Mouse (Mus musculus): ENCODE results near the gene Podxl.
A peak's percentile ranks its signal among the peaks of the same experiment; 100 is the strongest.

The Podxl gene

DNA sequence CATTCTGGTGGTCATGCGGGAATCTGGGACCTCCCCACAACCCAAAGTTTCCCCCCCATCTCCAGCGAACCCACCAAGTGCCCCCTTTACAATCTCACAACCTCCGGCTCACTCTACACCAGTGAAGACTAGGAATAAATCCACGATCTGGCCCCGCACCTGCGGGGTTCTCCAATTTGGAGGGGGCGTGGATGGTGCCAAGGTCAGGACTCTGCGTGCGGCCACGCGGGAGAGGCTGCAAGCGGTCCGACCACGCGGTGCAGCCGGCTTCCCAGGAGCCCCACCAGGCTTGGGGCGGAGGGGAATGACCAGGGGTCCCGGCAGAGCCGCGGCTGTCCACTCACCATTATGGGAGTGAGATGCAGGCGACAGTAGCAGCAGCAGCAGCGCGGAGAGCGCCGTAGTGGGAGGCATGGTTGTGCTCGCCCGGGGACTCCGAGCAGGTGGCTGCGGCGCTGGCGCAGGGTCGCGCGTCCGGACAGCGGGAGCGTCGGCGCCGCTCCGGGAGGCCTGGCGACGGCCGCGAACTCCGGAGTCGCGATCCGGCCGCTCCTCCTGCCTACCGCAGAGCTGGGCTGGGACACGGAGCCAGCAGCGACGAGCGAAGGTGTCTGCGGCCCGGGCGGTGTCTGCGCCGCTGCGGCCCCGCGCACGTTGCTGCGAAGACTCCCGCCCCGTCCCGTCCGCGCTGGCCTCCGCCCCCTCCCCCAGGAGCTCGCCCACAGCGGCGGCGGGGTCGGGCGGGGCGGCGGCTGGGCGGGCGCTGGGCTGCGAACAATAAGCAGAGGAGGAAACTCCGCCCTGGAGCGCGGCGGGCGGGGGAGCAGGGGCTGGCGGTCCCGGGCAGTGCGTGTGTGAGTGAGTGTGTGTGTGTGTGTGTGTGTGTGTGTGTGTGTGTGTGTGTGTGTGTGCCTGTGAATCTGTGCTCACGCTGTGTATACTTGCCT is at the start of gene Podxl:
Podxl (minus strand) TSS at position 747 of the 947 bp plus-strand sequence.
- DNase-seq = peak; percentile 66 to 72

DNA sequence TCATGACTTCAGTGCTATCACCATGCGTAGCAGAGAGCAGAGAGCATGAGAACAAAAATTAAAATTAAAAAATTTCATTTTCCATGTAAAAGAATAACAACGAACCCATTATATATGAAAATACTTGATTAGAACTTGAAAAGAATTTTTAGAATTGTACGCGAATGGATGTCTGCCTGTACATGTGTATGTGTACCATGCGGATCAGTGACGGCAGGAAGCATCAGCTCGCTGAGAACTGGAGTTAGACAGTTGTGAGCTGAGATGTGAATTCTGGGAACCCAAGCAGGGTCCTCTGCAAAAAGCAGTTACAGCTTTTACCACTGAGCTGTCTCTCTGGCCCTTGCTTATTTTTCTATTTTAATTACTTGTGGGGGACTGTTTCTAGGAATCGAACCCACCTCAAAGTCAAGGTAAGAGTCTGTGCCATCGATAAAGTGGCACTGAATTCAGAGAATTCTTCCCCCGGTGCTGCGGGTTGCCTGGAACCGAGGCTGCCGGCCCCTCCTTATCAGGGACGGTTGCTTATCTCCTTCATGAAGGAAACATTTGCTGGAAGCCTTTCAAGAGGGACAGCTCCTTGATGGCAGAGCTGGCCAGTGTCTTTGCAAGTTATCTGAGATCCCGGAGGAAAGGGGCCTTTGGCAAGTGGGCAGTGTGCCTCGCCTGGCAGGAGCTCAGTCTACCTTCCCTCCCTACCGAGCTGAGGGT is 48.9 kb upstream of the Podxl start:
- no peak for DNase-seq

DNA sequence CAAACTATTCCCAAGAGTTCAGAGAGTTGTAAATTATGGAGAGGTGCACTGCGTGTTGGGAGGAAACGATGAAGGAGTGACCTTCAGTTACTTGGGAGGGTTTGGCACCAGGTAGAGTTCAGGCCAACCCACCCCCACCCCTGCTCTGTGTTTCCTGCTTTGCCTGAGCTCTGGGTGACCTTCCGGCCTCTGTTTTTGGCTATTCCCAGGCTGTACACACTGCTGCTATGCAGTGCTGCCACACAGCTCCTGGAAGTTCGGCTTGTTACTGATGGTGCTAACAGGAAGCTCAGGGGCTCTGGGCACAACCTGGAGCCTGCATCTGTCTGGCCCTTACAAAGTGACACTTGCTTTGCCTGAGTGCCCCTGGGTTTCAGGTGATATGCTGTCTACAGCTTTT is 42.6 kb upstream of the Podxl start:
- DNase-seq = peak in 1 of 2 experiments; percentile 23

DNA sequence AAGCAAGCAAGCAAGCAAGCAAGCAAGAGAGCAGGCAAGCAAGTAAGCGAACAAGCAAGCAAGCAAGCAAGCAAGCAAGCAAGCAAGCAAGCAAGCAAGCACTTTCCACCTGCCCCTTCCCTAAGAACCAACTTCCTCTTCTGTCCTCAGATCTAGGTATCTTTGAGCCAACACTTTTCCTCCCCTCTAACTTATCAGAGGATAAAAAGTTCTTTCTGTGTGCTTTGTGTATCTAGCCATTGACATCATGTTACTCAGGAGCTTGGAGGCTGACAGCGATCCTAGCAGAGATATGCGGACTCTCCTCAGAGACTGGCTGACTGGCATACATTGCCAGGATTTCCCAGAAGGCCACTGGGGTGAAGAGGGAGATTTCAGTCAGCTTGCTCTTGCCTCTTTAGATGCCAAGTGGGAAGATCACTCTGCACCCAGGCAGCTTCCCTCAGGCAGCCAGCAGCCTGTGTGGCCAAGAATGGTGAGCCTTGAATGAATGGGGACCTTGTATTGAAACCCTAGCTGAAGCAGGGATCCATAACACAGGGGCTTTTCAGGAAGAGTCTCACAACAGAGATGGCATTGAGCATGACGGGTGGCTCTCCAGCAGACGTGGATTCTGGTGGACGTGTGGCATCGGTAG is 41.0 kb upstream of the Podxl start:
- DNase-seq = no peak

DNA sequence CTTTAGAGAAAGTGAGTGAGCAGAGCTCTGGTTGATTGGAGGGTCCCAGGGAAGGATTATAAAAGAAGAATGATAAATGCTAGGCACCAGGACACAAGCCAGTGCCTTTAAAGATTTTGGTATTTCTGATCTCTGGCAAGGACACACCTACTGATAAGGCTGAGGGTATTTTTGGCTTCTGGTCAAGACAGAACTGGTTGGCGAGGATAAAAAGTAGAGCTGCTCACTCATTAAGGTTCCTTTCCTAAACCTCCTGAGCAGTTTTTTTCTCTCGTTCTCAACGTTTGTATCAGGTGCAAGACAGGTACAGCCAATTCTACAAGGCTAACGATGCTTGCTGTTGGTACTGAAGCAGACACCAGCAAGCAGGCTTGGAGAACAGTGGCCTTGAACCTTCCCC is 38.7 kb upstream of the Podxl start:
- no peak for DNase-seq

DNA sequence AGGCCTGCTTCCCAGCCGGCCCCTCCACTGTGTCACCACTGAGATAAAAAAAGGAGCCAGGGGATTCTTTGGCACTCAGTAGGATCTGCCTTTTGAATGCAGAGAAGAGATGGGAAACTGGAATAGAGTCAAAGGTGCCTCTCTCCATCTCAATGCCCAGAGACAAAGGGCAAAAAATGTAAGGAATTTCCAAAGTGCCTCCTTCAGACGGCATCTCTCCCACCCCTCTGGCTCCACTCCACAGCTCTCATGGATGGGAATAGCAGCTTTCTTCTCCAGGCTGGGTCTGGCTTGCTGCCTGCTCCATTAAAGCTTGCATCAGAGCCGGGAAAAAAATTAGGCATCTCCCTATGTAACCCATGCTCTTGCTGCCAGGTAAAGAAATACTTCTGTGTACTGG is 37.4 kb upstream of the Podxl start:
- DNase-seq = no peak

DNA sequence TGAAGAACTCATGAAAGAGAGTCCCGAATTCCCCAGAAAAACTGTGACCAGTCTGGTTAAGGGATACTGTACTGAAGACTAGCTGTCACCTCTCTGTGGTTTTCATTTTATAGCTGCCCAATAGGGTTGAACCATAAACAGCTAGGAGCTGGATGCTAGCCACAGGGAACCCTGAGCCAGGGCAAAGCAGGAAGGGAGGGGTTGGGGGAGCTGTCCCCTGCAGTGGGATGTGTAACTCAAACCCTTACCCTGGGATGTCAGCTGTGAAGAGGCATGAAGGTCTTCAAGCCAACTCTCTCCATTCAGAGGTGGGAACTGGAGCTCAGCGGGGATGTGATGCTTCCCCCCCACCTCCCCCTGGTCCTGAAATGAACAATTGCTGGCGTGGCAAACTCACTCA is 36.1 kb upstream of the Podxl start:
- no peak for DNase-seq

DNA sequence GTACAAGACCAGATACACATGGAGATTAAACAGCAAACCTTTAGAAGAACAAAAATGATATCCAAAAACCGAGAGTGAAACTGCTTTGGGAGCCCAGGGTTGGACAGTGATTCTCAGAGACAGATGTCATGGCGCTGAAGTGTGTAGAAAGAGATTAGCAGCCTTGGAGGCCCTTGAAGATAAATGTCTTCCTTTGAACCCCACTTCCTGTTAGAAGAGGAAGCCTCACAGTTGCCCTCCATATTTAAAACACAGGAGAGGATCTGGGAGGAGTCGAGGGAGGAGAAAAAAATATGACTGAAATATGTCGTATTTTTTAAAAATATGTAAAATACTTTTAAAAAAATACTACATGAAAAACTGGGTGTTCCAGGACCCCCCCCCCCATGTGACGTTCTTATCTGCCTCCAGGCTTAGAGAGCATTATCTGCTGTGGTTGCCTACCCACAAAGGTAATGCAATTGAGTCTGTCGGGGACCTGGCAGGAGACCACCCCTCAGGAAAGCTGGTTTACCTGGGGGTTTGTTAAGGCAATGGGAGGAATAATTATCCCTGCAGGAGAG is 34.6 kb upstream of the Podxl start:
- peak in 1 of 2 experiments; percentile 19 for DNase-seq

DNA sequence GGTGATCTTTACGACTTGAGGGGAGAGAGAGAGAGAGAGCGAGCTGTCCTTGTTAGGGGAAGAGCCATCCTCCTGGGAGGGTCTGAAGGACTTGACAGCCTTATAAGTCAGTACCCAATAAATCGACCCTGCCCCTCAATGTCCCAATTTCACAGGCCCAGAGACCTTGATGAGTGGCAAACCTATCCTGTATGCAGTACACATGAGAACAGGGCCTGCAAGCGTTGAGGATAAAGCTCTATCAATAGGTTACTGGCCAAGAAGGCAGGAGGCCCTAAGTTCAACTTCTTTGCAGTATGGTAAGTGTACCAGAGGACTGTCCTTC is 33.3 kb upstream of the Podxl start:
- DNase-seq = no peak

DNA sequence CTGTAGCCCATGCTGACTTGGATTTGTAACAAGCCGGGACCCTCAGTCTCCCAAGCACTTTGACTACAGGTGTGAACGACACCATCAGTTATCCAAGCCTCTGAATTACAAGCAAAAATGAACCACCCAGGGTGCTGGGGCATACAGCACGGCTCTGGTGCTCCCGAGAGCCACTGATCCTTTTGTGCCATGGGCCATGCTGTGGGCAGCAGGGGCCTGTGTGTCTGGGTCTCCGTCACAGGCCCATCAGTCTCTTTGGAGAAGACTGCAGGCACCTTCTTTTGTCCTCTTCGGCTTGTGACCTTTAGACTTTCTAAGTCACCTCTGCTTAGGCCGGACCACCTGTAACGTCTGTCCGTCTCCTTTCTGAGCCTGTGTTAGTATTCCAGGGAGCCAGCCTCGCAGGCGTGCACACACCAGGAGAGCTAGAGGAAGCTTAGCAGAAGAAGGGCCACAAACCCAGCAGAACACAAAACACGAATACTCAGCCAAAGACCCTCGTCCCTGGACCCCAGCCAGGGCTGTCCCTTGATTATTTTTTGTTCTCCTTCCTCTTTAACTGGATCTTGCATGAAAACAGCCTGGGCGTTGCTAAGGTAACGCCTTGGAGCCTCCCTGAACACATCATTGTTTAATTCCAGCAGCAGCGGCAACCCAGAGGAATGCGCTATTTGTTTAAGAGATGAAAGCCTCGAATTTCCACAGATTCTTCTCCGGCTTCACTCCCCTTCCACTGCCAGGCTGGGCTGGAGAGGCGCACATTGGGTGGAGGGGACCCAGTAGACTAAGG is 32.8 kb upstream of the Podxl start:
- DNase-seq = peak in 1 of 2 experiments; percentile 24

DNA sequence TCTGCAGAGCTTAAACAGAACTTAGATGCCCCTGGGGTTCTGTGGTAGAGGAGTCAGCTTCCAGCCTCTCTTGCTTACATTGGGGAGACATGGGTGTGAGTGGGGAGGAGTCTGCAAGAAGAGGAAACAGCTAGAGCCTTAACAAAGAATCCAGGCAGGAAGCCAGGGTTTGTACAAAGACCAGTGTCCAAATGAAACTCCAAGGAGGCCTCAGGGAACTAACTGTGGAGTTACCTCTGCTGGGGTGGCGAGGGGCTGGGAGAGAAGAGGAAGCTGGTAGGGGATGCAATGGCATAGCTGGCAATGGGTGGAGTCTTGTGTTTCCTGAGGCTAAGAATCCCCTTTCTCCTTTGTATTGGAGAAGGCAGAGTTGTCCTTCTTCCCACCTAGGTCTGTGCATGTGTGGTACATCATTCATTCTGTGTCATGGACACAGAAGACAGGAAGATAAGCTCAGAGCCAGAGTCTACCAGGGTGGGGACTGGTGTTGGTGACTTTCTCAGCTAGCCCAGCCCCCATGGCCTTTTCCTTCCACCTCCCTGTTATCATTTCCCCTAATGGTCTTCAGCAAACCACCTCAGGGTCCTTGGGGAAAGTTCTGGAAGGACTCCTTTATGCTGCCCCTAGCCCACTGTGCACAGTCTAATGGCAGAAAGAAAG is 28.9 kb upstream of the Podxl start:
- DNase-seq = peak; percentile 28 to 58

DNA sequence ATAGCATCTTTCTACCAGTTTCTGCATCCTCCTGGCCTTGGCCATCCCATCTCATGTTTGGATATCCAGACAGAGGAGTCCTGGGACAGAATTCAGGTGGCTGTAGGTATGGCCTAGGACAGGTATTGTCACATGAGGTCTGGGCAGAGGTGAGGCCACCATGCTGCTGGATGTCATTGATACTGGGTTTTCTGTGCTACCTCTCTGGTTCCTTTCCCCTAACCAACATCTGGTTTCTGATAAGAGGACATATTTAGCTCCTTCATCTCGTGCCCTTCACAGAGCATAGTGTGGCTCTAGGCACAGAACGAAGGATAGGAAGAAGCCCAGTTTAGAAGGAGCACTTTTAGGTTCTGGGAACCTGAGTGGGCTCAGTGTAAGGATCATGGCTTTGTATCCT is 28.3 kb upstream of the Podxl start:
- no peak for DNase-seq

DNA sequence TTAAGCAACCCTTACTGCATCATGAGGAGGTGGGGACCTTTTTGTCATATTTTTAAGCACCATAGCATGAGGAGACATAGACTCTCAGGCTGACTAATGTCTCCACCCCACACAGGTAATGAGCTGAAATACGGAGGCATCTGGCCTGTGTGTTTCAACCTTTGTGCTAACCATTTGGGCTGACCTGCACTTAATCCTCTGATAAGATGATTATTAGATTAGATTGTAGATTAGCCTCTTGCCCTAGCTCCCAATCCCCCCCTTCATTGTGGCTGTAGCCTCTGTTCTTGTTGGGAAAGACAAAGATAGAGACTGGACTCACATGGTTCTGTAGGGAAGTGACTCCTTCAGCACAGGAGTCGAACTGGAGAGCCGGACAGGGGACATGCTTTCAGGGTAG is 27.9 kb upstream of the Podxl start:
- no peak for DNase-seq

DNA sequence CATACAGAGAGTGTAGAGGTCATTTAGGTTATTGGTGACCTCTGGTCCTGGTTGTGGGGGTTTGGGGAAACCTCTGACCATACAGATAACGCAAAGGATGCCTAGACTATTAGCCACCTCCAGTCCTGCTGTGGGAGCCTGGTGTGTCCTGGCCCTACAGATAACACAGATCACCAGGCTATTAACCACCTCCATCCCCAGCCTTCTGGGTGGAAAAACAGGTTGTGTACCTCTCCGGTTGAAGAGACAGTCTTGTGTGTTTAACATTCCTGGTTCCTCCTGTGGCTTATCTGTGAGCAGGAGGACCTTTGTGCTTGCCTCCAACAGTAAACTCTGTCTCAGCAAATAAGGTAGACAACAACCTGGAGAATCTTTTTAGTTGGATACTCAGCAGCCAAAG is 27.0 kb upstream of the Podxl start:
- DNase-seq = no peak

DNA sequence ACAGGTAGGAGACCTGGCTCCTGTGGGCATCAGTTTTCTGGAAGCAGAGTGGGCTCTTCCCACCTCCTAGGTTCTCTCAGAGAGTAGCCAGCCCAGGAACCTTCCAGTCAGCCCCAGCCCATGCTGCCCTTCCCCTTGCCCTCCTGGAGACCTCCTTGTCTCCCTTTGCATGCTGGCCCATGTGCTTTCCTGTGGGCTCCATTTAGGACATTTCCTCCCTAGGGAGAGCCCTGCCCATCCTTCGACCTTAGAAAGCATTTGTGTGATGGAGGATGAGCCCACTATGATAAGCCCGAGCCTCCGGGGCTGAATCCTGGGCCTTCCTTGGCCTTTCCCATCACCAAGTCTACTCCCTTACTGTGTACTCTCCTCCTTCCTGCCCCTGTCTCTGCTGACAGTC is 25.5 kb upstream of the Podxl start:
- DNase-seq = peak; percentile 39 to 69

DNA sequence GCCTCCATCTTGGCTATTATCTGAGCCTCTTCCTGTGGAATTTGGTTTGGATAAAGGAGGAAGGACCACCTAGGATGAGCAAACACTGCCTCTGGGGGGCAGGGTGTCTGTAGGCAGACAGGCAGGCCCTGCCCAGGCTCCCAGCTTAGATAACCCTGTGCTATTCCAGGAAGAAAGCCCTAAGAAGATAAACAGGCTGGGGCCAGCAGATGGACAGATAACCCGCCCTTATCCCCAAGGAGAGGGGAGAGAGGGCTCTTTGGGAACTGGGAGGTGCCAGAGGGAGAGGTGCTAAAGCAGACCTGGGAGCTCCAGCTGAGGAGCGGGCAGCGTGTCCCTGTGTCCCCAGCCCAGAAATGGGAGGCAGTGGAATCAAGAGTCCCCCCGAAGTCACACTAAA is 23.9 kb upstream of the Podxl start:
- no peak for DNase-seq

DNA sequence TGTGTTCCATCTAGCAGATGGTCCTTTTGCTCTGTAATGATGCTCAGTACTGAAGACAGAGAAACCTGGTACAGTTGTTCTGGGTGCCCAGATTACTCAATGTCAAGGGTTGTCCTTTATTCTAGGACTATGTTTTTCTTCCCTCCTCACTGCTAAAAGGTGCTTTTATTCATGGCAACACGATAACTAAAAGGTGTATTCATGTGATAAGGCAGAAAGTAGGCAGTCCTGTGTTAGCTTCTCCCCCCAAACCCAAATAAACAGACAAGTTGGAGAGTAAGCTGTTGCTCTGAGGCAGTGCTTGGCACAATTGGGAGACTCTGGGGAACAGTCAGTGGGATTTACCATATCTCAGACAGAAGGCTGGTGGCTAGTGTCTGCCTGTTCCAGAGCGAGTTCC is 22.3 kb upstream of the Podxl start:
- no peak for DNase-seq

DNA sequence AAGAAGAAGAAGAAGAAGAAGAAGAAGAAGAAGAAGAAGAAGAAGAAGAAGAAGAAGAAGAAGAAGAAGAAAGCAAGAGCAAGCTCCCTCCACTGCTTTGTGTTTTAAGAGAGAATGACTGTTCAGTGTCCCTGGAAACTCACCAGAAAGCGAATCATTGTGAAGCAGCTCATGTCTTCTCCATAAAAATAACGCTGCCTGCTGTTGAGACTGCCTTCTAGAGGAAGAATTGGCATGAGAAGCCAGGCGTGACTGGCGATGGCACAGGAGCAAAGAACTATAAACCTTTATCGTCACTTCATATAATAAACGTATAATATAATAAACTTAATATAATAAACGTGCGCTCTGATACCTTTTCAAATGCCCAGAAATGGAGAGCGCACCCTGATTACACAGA is 12.4 kb upstream of the Podxl start:
- DNase-seq = no peak

DNA sequence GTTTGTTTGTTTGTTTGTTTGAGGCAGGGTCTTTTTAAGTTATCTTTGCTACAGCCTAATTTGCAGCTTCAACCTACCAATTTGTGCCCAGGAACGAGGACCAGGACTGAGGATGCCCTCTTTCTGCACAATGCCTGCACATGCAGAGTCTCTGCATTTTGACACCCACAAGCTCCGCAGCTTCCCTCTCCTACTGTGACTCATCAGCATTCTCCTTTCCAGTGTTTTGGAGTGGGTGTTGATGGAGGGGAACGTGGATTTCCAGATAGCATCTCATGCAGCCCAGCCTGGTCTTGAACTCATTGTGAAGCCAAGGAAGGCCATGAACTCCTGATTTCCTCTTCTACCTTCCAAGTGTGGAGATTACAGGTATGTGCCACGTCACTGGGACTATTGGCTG is 11.3 kb upstream of the Podxl start:
- no peak for DNase-seq

DNA sequence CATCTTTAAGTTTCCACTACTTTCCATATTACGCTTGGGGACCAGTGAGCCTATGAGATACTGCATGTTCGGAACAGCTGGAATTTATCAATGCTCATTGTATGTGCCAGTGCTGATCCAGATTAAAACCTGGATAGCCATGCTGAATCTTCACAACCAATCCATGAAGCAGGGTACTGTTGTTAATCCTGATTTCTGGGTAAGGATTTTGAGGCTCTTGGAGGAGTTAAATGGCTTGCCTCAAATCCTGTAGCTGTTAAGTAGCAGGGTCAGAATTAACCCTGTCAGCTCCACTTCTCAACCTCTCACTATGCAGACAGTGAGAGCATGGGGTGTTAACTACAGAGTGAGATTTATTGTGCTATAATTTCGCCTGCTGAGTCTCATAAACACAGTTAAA is 7.7 kb upstream of the Podxl start:
- DNase-seq = no peak

DNA sequence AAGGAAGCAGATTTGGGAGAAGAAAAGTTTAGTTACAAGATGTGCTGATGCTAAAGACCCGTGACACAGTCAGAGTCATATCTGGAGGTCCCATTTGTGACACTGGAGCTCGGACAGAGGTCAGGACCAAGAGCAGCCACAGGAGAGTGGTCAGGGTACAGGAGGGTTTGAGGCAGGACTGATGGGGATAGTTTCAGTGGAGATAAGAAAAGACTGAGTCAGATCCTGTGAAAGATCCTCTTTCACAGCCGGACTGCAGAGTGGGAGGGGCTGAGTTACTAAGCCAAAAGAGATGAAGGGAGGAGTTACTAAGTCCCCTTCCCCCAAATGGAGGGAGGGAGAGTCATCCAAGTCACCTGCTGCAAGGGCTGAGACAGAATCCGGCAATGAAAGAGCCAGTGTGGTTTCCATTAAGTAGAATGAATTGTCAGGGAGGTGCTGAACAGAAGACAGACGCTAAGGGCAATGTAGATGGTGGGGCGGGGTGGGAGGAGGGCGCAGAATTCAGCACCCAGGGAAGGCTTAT is 4.4 kb upstream of the Podxl start:
- DNase-seq = no peak

DNA sequence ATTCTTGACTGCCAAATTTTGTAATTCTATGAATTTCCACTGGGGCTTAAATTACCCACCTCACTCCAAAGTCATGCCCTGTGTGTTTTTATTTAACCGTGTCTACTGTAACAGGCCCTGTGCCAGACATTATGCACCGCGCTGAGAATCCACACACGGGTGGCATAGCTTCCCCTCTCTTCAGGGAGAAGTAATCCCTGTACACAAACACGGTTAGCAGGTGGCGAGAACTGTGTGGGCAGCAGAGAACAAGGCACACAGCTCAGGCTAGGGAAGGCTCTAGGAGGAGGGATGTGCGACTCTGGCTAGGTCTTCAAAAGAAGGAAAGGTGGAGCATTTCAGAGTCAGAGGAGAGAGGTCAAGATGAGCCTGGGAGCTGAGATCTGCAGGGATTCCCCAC is 3.4 kb upstream of the Podxl start:
- no peak for DNase-seq

All from kidney, adult 8-10 months (tissue).